Mouse (Mus musculus): Measurements from ENCODE around the gene Nckap5.

GRCm38 (mm10) chr1:126868372-126868771 lies 37.8 kb upstream of the Nckap5 start:
- TF ChIP-seq CTCF (IDR thresholded peaks at IDR 0.05; ENCODE audit: low read depth) = no peak
- no peak for TF ChIP-seq EP300 (IDR thresholded peaks at IDR 0.05; ENCODE audit: low read depth)

All from liver, postnatal 0 days (tissue).